Mouse (Mus musculus) liver, embryonic 13.5 days (tissue): ENCODE data around the gene Cxcl2. TPM values are rescaled to one million over a fixed set of nuclear protein-coding genes. Genes with fewer than 3 reads are reported as not detected.
A peak's percentile ranks its signal among the peaks of the same experiment; 100 is the strongest.

Source experiments
- ATAC-seq: fragments of 200-750 bp; cut with Nextera tagmentation; 2 replicates; pipeline ENCODE4 v1.8.0; 2017; ENCODE audit warnings: low read depth, mild to moderate bottlenecking, moderate number of reproducible peaks, moderate library complexity
- DNase-seq: peaks from one replicate; pipeline ENCODE4 v3.0.0; 2022
- H3K27ac ChIP-seq: fragments of 300-500 bp; sonication (generic); 2 replicates; pipeline ENCODE4 v1.5.1; 2015; ENCODE audit warnings: moderate library complexity, mild to moderate bottlenecking, inconsistent platforms
- H3K27me3 ChIP-seq: fragments of 300-500 bp; sonication (generic); 2 replicates; pipeline ENCODE4 v1.6.1; 2015; ENCODE audit warnings: mild to moderate bottlenecking, inconsistent platforms
- H3K36me3 ChIP-seq: fragments of 300-500 bp; sonication (generic); 2 replicates; pipeline ENCODE4 v1.6.1; 2015; ENCODE audit warnings: mild to moderate bottlenecking, inconsistent platforms
- H3K4me1 ChIP-seq: fragments of 300-500 bp; sonication (generic); replicated peaks from 2 replicates; pipeline ENCODE4 v1.6.1; 2015; ENCODE audit warnings: inconsistent platforms
- H3K4me2 ChIP-seq: fragments of 300-500 bp; sonication (generic); 2 replicates; pipeline ENCODE4 v1.6.1; 2015; ENCODE audit warnings: inconsistent platforms, mild to moderate bottlenecking, moderate library complexity
- H3K4me3 ChIP-seq: fragments of 300-500 bp; sonication (generic); replicated peaks from 2 replicates; pipeline ENCODE4 v1.5.1; 2015; ENCODE audit warnings: mild to moderate bottlenecking, inconsistent platforms
- H3K9ac ChIP-seq: fragments of 300-500 bp; sonication (generic); 2 replicates; pipeline ENCODE4 v1.6.1; 2015; ENCODE audit warnings: mild to moderate bottlenecking, inconsistent platforms
- H3K9me3 ChIP-seq: fragments of 300-500 bp; sonication (generic); replicated peaks from 2 replicates; pipeline ENCODE4 v1.6.1; 2016; ENCODE audit warnings: inconsistent platforms
- WGBS: fragments of 180-500 bp; shearing (Covaris S2); methylation state at CpG from one replicate; pipeline ENCODE4 v1.1.7; 2015; ENCODE audit not compliant: insufficient replicate concordance; 5-methylcytosine and 5-hydroxymethylcytosine counted together
- polyA plus RNA-seq: library from polyadenylated mRNA; unstranded; fragments of >200 nt; fragmentation: Nextera tagmentation; extraction: Ambion mirVana; gene quantifications from 2 replicates; pipeline ENCODE4 v1.2.1, GENCODE M21; 2015

The Cxcl2 gene
- polyA plus RNA-seq, result not detected in 2 replicates

DNA sequence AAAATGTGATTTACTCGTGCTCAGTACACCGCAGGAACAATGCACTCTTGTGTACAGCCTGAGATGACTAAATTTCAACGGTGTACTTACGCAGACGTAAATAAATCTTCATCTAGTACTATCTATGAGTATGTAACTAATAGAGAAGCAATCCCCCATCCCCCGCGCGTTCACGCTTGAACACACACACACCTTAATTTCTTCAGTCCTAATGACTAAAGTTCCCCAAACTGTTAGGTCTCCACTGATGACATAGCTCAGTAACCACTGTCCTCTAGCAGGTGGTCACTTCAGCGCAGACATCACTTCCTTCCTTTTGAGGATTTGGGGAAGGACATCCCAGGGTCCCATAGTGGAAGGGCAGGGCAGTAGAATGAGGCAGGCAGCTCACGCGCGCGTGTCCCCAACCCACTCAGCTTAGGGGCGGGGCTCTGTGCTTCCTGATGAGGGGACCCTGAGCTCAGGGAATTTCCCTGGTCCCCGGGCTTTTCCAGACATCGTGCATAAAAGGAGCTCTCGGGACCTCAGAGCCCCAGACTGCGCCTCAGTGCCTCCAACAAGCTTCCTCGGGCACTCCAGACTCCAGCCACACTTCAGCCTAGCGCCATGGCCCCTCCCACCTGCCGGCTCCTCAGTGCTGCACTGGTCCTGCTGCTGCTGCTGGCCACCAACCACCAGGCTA is at the start of gene Cxcl2:
Cxcl2 (plus strand) TSS at position 533 of the 682 bp plus-strand sequence.
- no peak within 1 kb of the TSS for H3K4me3 ChIP-seq
- DNase-seq, result no peak

DNA sequence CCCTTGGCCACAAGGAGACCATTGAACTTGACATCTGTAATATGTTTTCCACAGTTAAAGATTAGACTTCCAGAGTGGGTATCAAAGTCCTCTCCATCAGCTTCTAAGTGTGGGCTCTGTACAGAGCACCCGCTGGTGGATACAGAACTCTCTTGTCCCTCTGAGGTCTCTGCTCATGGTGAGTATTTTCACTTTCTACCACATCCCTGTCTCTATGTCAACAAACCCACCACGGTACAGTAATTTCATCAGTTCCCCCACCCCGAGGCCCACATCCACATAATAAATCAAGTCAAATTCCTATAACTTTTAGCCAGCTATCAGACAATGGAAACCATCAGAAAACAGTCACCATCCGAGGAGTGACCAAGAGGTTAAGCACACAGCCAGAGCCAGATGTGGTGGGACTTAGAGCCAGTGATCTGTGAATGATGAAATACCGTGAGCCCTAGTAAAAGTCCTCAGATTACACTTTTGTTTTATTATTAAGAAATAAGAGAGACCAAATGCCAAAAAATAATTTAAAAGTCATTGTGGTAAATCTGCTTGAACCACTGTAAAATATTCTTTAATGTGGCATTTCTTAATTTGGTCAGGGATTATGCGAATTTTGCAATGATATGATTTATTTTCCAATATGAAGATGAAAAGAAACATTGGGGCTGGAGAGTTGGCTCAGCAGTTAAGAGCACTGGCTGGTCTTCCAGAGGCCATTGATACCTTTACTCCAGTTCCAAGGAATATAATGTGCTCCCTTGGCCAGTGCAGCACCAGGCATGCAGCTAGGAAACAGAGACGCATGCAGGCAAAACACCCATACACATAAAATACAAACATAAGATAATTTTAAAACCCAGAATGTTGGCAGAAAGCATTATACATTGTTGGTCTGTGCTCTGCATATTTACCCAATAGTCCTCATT is 48.1 kb upstream of the Cxcl2 start:
- no peak overlapping the region for H3K27ac ChIP-seq
- DNase-seq (no peak), ATAC-seq (no peak)
- H3K4me2 ChIP-seq, result no peak overlapping the region
- H3K27me3 ChIP-seq, result no peaks in the 10 kb centered on the region
- no peak overlapping the region for H3K9ac ChIP-seq
- no peaks in the 10 kb centered on the region for H3K36me3 ChIP-seq
- 68% methylated on average over 7 of the region's 7 CpGs for WGBS
- no peaks in the 10 kb centered on the region for H3K9me3 ChIP-seq
- no peaks in the 10 kb centered on the region for H3K4me1 ChIP-seq
- no peak overlapping the region for H3K4me3 ChIP-seq

More for the DNA sequence above, at the start of gene Cxcl2:
- Histone ChIP-seq H3K9ac (no peak within 1 kb of the TSS), H3K36me3 (no peaks in the 10 kb centered on the region), H3K27ac (no peak within 1 kb of the TSS), H3K4me2 (peak within 1 kb of the TSS; percentile 42), H3K4me1 (0 out of 2 replicates have a peak, but pooled peaks cover 6% of the 10 kb centered on the region), H3K27me3 (peaks cover 22% of the 10 kb centered on the region), H3K9me3 (no peaks in the 10 kb centered on the region)
- 11% methylated on average over 22 of the region's 22 CpGs for WGBS
- ATAC-seq, result 0 out of 2 replicates have a peak, but pooled peaks have one; percentile 29

DNA sequence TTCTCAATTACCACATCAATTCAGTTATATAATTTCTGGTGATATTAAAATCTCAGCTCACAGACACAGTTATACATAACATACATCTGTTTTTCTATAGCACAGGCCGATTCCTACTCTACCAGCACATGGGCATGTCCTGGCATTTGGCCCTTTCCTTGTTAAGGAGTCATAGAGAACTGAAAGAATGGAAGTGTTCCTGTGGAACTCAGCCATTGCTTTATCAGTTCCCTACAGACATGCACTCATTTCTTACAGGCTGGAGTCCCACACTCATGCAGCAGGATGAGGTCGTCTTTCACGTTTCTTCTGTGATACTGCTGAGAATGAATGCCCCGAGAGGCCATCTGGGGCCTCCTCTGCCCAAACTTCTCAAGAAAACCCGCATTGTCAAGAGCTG is 46.2 kb upstream of the Cxcl2 start:
- WGBS, result 37% methylated on average over 5 of the region's 5 CpGs
- Histone ChIP-seq H3K9me3 (no peaks in the 10 kb centered on the region), H3K4me3 (no peak overlapping the region), H3K9ac (no peak overlapping the region), H3K4me2 (no peak overlapping the region), H3K27me3 (no peaks in the 10 kb centered on the region), H3K27ac (no peak overlapping the region), H3K4me1 (no peaks in the 10 kb centered on the region), H3K36me3 (no peaks in the 10 kb centered on the region)
- ATAC-seq (no peak), DNase-seq (no peak)

DNA sequence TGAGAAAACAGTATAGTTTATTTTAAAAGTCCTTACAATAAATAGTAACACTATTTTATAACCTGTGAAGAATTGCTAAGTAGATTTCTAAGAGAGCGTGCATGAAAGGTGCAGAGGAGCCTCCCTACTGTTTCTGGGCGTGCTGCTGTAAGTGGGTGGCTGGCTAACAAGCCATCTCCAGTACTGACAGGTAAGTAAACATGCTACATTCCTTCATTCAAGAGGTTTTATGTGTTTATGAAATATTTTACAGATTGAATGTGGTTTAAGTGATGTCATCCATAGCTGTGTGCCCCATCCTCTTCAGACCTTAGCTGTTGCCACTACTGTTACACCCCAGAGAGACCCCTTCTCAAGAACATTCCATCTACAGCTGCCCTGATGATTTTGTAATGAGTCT is 45.2 kb upstream of the Cxcl2 start:
- no peaks in the 10 kb centered on the region for H3K4me1 ChIP-seq
- H3K36me3 ChIP-seq, result no peaks in the 10 kb centered on the region
- H3K4me3 ChIP-seq, result no peak overlapping the region
- H3K27ac ChIP-seq, result no peak overlapping the region
- H3K27me3 ChIP-seq, result no peaks in the 10 kb centered on the region
- WGBS, result 72% methylated on average over 2 of the region's 2 CpGs
- H3K9ac ChIP-seq, result no peak overlapping the region
- ATAC-seq (no peak), DNase-seq (no peak)
- no peaks in the 10 kb centered on the region for H3K9me3 ChIP-seq
- no peak overlapping the region for H3K4me2 ChIP-seq

DNA sequence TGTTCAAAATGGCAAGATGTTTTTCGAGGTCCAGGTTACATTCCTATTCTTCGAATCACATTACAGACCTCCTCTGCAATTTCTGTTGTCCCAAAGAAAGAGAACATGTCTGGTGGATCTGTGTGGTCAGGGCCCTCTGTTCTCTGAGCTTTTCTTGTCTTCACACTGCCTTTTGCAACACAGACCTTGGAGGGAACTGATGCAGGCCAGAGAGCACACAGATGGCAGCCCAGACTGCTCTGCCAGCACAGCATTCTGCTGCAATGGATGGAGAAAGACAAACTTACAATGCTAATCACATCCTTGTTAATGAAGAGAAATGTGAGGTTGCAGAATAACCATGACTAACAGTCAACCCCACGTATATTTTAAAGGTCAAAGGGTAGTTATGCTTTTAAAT is 44.6 kb upstream of the Cxcl2 start:
- no peaks in the 10 kb centered on the region for H3K4me1 ChIP-seq
- DNase-seq (no peak), ATAC-seq (no peak)
- no peaks in the 10 kb centered on the region for H3K27me3 ChIP-seq
- no peak overlapping the region for H3K4me2 ChIP-seq
- WGBS, result 53% methylated on average over 3 of the region's 3 CpGs
- H3K4me3 ChIP-seq, result no peak overlapping the region
- H3K9ac ChIP-seq, result no peak overlapping the region
- H3K36me3 ChIP-seq, result no peaks in the 10 kb centered on the region
- no peak overlapping the region for H3K27ac ChIP-seq
- H3K9me3 ChIP-seq, result no peaks in the 10 kb centered on the region

DNA sequence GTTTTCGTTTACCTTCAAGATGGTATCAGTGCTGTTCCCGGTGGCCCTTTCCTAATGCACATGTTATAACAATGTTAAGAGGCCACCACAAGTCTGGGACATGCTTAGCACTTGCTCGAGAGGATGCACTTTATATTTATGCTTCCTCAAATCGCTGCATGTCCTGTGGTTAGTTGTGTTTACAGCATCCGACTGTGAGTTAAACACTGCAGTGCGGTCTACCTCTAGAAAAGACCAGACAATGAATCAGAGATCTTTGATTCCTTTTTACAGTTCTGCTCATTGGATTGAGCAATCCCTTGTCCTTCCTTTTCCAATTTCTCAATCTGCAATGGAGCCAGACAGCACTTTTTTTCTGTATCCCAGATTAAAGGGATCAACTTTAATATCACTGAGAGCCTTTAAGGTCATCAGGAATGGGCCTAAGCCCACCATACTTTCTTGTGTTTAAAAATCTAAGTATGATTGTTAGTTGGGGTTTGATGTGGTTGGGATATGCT is 41.7 kb upstream of the Cxcl2 start:
- no peaks in the 10 kb centered on the region for H3K9me3 ChIP-seq
- H3K4me2 ChIP-seq, result no peak overlapping the region
- no peak overlapping the region for H3K9ac ChIP-seq
- H3K4me1 ChIP-seq, result no peaks in the 10 kb centered on the region
- no peak overlapping the region for H3K27ac ChIP-seq
- H3K4me3 ChIP-seq, result no peak overlapping the region
- 51% methylated on average over 6 of the region's 6 CpGs for WGBS
- DNase-seq (no peak), ATAC-seq (no peak)
- H3K27me3 ChIP-seq, result no peaks in the 10 kb centered on the region
- H3K36me3 ChIP-seq, result no peaks in the 10 kb centered on the region

DNA sequence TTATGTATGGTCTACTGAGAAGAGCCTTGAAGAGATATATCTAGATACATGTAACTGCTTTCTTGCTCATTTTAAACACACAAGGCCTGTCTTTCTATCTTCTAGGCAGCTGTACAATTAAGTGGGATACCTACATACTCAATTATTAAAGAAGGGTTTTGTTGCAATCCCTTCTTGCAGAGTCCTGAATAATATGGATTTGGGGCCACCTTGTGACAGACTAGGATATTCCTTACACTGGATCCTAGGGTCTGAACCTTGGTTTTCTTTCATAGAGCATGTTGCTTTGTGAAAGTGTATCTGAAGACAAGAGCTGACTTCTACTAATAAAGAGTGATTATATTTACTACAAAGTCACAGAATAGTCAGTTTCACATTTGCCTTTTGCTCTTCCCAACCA is 36.9 kb upstream of the Cxcl2 start:
- H3K4me3 ChIP-seq, result no peak overlapping the region
- no peak overlapping the region for H3K27ac ChIP-seq
- ATAC-seq (no peak), DNase-seq (no peak)
- no peak overlapping the region for H3K4me2 ChIP-seq
- H3K36me3 ChIP-seq, result no peaks in the 10 kb centered on the region
- no peaks in the 10 kb centered on the region for H3K27me3 ChIP-seq
- H3K4me1 ChIP-seq, result no peaks in the 10 kb centered on the region
- H3K9me3 ChIP-seq, result no peaks in the 10 kb centered on the region
- no peak overlapping the region for H3K9ac ChIP-seq

DNA sequence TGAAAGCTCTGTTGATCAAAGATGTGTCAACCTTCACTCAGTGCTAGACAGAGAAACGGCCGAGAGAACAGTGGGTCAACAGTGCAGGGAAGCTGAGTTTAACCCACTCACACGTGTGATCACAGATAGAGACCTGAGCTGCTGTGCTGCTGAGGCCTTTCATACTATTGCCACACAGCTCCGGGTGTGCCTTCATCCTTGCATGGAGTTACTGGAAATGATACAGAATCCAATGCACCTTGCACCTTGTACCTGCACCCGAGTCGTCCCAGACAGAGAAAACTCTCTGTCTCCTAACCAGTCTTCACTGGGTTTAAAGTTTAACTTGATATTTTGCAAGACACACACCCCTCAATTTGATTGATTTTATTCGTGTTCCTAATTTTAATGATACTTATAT is 31.3 kb upstream of the Cxcl2 start:
- WGBS, result 53% methylated on average over 7 of the region's 7 CpGs
- Histone ChIP-seq H3K4me2 (no peak overlapping the region), H3K27me3 (no peaks in the 10 kb centered on the region), H3K9ac (no peak overlapping the region), H3K9me3 (no peaks in the 10 kb centered on the region), H3K4me1 (no peaks in the 10 kb centered on the region), H3K4me3 (no peak overlapping the region), H3K36me3 (no peaks in the 10 kb centered on the region), H3K27ac (no peak overlapping the region)
- no peak for DNase-seq
- ATAC-seq, result peak; percentile 70

DNA sequence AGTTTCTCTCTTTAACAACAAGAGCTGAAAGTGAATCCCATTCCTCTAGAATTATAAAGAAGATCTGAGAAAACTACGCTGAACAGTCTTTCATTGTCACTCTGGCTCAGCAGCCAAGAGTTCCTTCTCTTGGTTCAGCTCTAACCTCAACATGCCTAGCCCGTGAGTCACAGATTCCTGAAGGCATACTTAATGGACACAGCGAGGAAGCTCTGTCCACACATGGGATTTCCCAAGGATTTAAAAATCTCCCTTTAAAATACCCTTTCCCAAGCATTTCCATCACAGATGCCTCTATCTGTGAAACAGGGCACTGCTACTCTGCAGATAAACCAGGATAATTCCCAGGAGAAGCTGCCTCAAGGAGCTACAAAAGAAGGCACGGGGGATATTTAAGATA is 27.6 kb upstream of the Cxcl2 start:
- H3K4me1 ChIP-seq, result no peaks in the 10 kb centered on the region
- H3K27me3 ChIP-seq, result no peaks in the 10 kb centered on the region

DNA sequence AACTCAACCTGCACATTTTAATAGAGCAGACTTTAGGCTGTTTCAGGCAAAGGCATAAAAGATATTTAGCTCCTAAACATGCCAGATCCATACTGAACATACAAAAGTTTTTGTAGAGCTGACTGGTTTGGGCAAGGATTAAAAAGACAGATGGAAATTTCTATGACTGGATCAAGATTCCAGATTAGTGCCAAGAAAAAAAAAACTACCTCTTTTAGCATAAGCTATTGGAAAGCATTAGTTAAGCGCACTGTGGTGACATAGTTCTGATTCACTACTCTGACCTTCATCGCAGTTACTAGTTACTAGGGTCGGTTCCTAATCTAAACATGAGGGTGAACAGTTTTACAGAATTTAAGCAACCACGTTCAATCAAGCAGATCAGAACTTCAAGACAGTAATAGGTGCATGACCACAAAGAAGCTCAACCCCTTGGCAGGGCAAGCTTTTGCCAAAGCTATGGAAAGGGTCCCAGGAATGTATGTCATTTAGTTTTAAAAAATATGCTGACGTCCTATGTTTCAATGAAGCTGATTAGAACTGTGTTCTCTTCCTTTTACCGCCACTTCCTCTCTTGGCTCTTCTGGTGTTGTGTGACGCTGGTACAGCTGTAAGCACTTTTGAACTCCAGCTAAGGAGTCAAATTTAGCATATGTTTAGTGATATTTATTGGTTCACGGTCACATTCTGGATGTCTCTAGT is 27.0 kb upstream of the Cxcl2 start:
- DNase-seq, result no peak
- 47% methylated on average over 8 of the region's 8 CpGs for WGBS
- Histone ChIP-seq H3K4me2 (no peak overlapping the region), H3K9ac (no peak overlapping the region), H3K9me3 (no peaks in the 10 kb centered on the region), H3K4me1 (no peaks in the 10 kb centered on the region), H3K27ac (no peak overlapping the region), H3K36me3 (no peaks in the 10 kb centered on the region), H3K27me3 (no peaks in the 10 kb centered on the region), H3K4me3 (no peak overlapping the region)
- ATAC-seq, result no peak

More for the DNA sequence above, 27.6 kb upstream of the Cxcl2 start:
- WGBS, result 53% methylated on average over 4 of the region's 4 CpGs
- ATAC-seq, result no peak
- no peaks in the 10 kb centered on the region for H3K36me3 ChIP-seq
- H3K4me2 ChIP-seq, result no peak overlapping the region
- H3K9ac ChIP-seq, result no peak overlapping the region
- H3K27ac ChIP-seq, result no peak overlapping the region
- no peak overlapping the region for H3K4me3 ChIP-seq
- DNase-seq, result no peak
- H3K9me3 ChIP-seq, result no peaks in the 10 kb centered on the region

DNA sequence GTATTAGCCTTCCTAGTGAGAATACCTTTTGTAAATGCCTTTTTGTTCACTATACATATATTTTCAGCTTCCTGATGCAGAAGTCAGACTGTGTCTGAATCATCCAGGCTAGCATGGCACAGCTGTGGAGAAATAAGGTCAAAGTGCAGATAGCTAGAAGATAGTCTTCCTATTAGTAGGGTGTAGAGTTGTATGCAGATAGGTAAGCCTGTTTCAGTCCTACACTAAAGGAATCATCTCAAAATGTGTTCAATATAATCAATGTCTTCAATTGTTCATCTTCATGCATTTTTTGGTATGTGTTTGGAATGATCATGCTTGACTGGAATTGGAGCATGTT is 26.5 kb upstream of the Cxcl2 start:
- ATAC-seq (no peak), DNase-seq (no peak)
- no peaks in the 10 kb centered on the region for H3K27me3 ChIP-seq
- no peak overlapping the region for H3K4me3 ChIP-seq
- no peak overlapping the region for H3K27ac ChIP-seq
- H3K9me3 ChIP-seq, result no peaks in the 10 kb centered on the region
- no peak overlapping the region for H3K4me2 ChIP-seq
- no peaks in the 10 kb centered on the region for H3K36me3 ChIP-seq
- no peak overlapping the region for H3K9ac ChIP-seq
- no peaks in the 10 kb centered on the region for H3K4me1 ChIP-seq
